Mouse (Mus musculus) brain, embryonic 18.5 days (tissue): ENCODE results near the gene Bbs12.

Experiments used
- DNase-seq: peaks from one replicate; pipeline ENCODE4 v3.0.0-alpha.2; 2012; ENCODE audit warnings: low read depth, low spot score

Gene Bbs12

DNA sequence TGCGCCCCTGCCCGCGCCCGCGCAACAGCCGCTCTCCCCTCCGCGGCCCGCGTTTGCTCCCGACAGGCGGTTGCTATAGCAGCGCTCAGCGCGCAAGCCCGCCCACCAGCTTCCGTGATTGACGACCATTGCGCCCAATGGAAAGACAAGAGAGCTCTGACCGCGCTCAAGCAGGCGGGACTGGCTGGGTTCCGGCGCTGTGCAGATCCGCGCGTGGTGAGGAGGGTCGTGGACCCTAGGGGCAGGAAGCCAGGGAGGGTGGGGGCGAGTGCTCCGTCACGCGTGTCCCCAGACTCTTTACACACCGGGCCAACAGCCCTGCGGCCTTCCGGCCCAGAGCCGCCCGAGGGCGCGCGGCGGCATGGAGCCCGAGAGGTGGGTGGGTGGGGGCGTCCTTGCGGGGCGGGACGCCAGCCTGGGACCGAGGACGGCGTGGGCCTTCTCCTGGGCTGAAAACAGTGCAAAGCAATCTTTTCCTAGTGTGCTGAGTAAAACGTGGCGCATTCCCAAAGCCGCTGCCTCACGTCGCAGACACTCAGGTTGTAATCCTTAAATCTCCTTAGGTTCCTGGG lies at the start of gene Bbs12, which contains the start of gene Cetn4:
Gene Bbs12 (plus strand): TSS at position 185 of the 572 bp plus-strand sequence.
Gene Cetn4 (minus strand): TSS at position 339 of the 572 bp plus-strand sequence.
- peak; percentile 87 for DNase-seq

GRCm38 (mm10) chr3:37268338-37268737 lies 44.0 kb upstream of the Bbs12 start:
- DNase-seq = no peak

DNA sequence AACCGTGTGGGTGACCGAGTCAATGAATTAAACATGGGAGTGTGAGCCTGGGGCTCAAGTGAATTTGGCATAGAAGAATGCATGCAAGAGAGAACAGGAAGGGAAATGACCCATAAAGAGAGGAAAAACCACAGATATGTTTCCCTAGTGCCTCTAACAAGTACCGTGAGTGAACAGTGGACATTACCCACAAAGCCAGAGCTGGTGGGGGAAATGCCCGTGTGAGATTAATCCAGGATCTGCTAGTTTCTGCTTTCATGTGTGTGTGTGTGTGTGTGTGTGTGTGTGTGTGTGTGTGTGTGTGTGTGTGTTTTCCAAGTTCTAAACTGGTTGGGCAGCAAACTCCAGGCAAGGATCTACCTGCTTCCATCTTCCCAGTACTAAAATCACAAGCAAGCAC lies 42.4 kb upstream of the Bbs12 start:
- DNase-seq = no peak

DNA sequence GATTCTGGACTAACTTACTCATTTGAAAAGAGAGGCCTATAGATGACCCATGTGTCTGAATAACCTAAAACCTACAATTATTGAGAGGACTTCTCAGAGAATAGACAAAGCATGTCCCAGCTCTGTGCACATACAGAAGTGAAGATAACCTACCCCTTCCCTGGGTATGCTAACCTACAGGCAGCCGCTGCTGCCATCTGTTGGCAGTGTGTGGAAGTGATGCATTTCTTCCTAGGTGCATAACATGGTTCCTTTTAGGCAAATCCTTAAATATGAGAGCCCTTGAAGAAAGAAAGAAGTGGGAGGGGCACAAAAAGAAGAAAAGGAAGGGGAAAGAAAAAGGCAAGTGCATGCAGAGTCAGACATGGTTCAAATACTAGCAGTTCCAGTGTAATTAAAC lies 41.1 kb upstream of the Bbs12 start:
- DNase-seq = no peak

DNA sequence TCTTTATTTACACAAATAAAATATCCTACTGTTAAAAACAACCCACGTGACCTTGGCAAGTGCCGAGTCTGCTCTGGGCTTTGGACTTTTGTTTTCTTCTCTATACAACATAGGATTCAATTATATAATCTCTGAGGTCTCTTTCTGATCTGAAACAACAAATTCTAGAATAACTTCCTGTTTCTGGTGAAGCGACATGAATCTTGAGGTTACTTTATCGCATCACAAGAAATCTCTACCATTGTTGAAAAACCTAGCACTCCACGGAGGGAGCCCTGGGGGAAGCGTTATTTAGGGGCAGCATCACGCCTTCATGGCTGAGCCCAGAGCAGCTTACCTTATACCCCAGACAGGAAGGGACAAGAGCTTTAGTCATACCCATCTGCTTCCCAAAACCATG lies 39.3 kb upstream of the Bbs12 start:
- no peak for DNase-seq

DNA sequence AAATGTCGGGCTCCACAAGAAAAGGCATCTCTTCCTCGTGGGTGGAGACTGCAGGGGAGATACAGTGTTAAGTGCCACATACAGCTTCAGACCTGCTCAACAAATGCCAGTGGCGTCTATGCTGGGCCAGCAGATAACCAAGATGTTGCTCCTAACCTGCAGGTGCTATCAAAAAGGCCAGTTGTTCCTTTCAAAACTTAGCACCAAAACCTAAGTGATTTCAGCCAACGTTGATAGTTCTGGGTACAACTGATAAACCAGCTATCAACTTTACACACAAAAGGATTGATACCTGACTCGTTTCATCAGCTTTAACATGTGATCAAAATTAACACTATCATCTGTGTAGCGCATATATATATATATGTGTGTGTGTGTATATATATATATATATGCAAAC lies 37.7 kb upstream of the Bbs12 start:
- no peak for DNase-seq

GRCm38 (mm10) chr3:37280221-37280620 lies 32.1 kb upstream of the Bbs12 start:
- DNase-seq = no peak

- DNase-seq = no peak
These were observed 31.5 kb upstream of the Bbs12 start for GRCm38 (mm10) chr3:37280871-37281270.

DNA sequence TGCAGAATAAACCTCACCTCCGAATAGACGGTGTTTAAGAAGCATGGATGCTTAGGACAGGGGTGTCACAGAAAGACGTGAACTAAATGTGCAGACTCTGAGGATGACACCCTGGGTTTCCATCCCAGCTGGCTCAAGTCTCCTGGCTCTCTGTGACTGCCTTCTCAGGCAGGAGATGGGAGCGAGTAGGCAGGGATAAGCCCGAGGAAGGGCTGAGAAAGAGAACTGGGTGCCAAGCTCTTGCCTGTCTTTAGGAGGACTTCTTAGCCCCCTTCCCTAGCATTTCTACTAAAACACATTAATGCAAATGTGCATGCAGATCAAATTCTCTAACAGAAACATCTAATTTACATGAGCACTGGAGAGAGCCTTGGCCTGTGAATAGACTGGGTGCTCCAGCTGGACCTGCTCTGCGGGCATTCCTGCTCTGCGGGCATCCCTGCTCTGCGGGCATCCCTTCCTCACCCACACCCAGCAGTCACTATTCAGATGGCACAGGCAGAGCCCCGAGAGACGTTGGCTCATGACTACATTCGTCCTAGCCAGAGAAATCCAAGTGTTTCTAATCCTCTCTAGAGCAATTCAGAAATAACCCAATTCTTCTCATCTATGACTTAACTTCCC lies 29.9 kb upstream of the Bbs12 start:
- DNase-seq = no peak

DNA sequence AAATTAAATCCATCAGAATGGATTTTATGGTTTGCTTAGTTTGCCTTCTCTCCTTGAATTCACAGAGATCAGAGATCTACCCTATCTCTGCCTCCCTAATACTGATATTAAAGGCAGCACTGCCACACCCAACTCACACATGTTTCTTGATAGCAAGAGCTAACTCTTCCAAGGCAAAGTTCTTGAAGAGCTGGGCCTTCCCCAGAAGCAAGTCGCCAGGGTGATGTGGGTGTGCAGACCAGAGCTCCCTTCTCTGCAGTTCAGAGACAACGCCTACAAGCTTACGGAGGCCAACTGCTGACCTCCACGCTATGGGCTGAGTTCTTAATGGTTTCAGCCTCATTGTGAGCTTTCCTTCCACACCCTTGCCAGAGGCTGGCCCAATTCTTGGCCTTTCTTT lies 29.1 kb upstream of the Bbs12 start:
- no peak for DNase-seq

DNA sequence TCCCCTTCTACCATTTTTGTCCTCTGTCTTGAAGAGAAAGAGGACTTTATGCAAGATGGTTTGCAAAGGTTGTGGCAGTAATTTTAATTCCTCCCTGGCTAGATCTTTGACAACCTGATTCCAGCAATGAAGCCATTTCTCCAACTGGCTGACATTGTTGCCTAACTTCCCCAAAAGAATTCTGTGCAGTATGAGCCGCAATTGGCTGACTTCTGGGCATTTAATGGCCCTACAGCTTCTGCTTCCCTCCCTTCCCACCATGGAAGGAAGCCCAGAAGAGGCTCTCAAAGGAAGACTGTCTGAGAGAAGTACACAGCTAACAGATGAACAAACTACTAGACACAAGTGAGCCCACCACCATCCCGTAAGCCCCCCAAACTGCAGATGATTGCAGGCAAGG lies 23.1 kb upstream of the Bbs12 start:
- DNase-seq = no peak

GRCm38 (mm10) chr3:37290881-37291541 lies 21.3 kb upstream of the Bbs12 start:
- no peak for DNase-seq

DNA sequence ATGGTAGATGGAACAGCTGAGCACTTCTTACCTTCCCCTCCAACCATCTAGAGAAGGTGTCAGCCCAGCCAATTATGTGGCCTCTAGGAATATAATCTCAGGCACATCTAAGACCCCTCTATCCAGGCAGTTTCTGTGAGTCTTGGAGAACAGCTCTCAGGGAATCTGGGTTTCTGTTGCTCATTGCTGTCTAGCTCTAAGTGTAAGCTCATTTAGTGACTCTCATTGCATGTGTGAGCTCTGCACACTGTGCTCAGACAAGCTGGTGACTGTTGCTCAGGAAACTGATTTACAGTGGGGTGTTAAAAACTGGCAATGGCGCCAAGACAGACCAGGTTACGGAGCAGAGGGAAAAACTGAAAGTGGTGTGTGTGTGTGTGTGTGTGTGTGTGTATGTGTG lies 20.4 kb upstream of the Bbs12 start:
- DNase-seq = no peak

- DNase-seq = no peak
These were observed 19.7 kb upstream of the Bbs12 start for GRCm38 (mm10) chr3:37292654-37293053.

GRCm38 (mm10) chr3:37299470-37299869 lies 12.9 kb upstream of the Bbs12 start:
- DNase-seq = no peak

- DNase-seq = no peak
These were observed 9.7 kb upstream of the Bbs12 start for GRCm38 (mm10) chr3:37302685-37303084.

DNA sequence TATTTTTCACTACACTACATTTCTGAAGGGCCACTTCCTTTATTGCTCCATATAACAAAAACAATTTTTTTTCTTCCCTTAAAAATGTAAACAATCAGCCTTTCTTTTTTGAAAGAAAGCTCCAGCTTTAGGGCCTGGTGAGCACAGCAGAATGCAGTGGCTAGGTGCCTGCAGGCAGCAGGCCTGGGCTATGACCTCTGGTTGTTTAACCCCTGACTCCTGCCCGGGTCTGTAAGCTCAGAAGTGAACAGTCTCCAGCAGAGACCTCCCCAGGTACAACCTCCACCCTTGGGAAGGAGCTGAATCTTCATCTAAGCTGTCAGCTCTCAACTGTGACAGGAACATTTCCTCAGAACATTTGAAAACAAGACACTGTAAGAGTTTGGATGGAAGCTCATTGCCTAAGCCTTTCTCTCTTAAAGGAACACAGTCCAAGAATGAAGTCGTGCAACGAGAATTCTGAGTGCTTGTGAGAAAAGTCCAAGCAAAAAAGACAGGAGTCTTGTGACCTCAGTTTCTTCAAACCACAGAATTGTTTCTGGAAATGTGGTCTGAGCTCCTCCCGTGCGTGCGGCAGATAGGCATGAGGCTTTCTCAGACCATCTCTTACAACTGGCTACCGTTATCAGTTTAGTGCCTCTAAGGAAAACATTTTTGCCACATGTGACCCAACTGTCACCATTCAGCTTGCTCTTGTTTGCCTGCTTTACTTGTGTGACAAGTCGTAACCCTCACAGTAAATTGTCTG lies 8.8 kb upstream of the Bbs12 start:
- DNase-seq = no peak

- DNase-seq = no peak
These were observed 421 bp upstream of the Bbs12 start for GRCm38 (mm10) chr3:37311897-37312369.

- no peak for DNase-seq
These were observed 1.0 kb downstream of the Bbs12 start for GRCm38 (mm10) chr3:37313371-37313770.

DNA sequence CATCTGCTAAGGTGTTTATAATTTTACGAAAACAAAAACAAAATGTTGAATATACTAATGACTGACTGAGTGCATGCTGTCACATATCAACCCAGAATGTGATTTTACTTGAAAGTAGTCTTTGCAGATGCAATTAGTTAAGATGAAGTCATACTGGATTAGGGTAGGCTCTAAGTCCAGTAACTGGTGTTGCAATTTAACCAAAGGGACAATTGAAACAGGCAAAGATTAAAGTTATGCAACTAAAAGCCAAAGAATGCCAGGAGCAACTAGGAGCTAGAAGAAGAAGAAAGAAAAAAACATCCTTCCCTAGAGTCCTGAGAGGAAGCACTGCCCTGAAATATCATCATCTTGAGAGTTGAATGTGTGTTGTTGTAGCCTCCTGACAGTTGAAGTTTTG lies 3.9 kb downstream of the Bbs12 start:
- no peak for DNase-seq

- DNase-seq = no peak
These were observed 12.0 kb downstream of the Bbs12 start for GRCm38 (mm10) chr3:37324310-37324709.
